Mouse (Mus musculus): ENCODE results near the gene Fam13a. TPM values are rescaled to one million over a fixed set of nuclear protein-coding genes. Genes with fewer than 3 reads are reported as not detected.

Fam13a gene
- 10 to 100 TPM in 1 of 2 experiments, 1 to 10 TPM in 1; 7.6 to 12.6 TPM for total RNA-seq (2021)
- long read RNA-seq, experiment 1, full-length matches to known transcripts: 2 of 3 reads
- long read RNA-seq, experiment 1, partial matches to known transcripts: 1 of 3 reads
- long read RNA-seq, experiment 1, other reads (novel, unspliced or antisense): 0 of 3 reads
- long read RNA-seq, experiment 2, full-length matches to known transcripts: 5 of 5 reads
- long read RNA-seq, experiment 2, partial matches to known transcripts: 0 of 5 reads
- long read RNA-seq, experiment 2, other reads (novel, unspliced or antisense): 0 of 5 reads

DNA sequence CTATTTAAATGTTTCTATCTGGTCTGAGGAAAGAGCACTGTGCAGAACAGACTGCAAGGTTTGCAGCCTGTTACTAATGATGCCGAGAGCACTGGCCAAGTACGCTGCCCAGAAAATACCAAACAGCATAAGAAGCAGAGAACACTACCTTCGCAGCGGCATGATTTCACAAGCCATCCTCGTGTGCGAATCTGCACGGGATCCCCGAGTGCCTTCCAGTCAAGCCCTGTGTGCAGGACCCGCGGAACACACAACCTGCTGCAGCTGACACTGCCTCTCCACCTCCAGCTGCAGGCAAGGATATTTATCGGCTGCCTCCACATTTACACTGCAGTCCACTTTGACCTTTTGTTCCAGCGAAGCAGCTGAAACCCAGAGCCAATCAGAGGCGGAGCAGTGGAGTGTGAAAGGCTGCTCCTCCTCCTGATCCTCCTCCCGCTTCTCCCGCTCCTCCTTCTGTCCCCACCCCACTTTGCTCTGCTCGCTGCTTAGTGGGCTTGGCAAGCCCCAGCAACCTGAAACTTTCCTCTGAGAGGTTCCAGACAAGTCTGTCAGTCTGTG, at the start of gene Fam13a:
TSS of gene Fam13a (minus strand) at position 386 of the 561 bp plus-strand sequence.
- intact Hi-C loops (cut with DNase I): loop anchor here (5.0 kb wide), 1 partner anchor 97 kb away; no protein-coding TSS in a partner anchor

DNA sequence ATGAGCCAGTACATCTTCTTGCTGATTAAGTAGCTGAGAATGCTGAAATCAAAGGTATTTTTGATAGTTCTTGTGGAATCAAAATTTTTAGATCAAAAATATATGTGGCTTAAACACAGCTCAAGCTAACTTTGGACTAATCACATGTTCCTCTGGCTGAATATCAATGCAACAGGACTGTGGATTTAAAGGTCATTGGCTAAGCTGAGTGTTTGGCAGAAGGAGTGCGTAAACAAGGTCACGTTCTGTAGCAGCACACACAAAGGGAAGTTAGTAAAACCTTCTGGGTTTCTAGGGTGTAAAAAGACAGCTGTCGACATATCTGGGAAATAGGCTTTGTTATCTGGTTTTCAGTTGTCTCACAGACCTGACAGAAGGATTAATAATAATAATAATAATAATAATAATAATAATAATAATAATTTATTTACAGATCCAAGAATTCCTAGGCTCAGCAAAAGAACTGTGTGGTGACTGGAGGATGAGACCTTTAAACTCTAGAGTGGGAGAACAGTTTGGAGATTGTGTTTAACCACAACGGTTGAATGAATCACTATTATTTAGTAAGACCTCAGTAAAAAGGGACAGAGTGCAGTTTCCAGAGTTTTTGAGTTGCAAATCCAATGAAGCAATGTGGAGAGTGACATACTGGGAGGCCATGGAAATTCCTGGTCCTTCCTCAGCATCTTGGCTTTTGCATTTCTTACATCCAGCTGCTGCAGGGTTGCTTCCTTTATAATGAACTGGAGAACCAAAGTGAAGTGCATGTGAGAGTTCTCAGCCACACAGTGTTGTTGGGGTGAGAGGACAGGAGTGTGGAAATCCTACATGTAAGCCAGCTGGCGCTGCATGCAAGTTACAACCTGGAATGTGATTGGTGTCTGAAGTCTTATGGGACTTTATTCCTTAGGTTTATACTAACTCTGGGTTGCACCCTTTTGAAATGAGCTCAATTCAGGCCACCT, 48.0 kb upstream of the Fam13a start:
- peak overlapping the region; percentile 32; the same call in 1 of the 2 replicates for H3K27ac ChIP-seq
- TF ChIP-seq CTCF (IDR thresholded peaks at IDR 0.05): no peak
- intact Hi-C loops (cut with DNase I): no loop called here
- no peak overlapping the region for H3K4me3 ChIP-seq
- no peak for DNase-seq

More for the DNA sequence above, at the start of gene Fam13a:
- Histone ChIP-seq H3K27ac (peak within 1 kb of the TSS; percentile 85), H3K4me3 (peak within 1 kb of the TSS; percentile 82)
- TF ChIP-seq CTCF (IDR thresholded peaks at IDR 0.05): no peak
- peak; percentile 91 for DNase-seq

DNA sequence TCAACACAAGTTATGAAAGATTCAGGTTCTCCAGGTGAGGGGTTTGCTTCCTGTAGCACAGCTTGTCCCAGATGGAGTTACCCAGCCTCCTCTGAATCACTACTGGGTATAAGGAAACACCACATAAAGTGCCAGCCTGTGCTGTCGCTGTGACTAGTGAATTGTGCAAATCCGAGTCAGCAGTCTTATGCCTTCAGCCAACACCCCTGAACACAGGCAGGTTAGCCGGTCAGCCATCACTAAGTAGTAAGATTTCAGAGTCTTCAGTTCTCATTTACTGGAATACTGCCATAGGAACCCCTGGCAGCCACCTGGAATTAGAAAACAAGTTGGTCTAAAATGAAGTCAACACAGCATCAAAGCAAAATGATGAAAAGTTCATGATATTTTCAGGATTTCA, 47.3 kb upstream of the Fam13a start:
- Histone ChIP-seq H3K4me3 (no peak overlapping the region), H3K27ac (peak overlapping the region; percentile 32; the same call in 1 of the 2 replicates)
- intact Hi-C loops (cut with DNase I): no loop called here
- TF ChIP-seq CTCF (IDR thresholded peaks at IDR 0.05): no peak
- DNase-seq: no peak

DNA sequence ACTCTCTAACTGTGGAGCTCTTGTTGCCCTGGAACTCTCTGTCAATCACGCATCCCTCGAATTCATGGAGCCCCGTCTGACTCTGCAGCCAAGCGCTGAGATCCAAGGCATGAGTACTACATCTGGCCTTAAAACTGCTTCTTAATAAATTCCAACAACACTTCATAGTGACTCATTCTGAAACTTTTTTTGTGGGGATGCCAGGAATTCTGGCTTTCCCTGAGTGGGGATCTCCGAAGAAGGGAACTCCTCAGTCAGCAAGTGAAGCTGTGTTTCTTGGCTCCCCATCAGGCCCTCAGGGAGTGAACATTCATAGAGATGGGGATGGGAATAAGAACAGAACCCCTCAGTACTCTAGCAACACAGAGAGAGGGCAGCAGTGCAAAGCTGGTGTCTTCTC, 43.8 kb upstream of the Fam13a start:
- Histone ChIP-seq H3K4me3 (no peak overlapping the region), H3K27ac (no peak overlapping the region)
- 0 out of 2 replicates have a peak, but pooled peaks have one; percentile 2 for TF ChIP-seq CTCF (IDR thresholded peaks at IDR 0.05)
- peak; percentile 39 for DNase-seq
- intact Hi-C loops (cut with DNase I): no loop called here

DNA sequence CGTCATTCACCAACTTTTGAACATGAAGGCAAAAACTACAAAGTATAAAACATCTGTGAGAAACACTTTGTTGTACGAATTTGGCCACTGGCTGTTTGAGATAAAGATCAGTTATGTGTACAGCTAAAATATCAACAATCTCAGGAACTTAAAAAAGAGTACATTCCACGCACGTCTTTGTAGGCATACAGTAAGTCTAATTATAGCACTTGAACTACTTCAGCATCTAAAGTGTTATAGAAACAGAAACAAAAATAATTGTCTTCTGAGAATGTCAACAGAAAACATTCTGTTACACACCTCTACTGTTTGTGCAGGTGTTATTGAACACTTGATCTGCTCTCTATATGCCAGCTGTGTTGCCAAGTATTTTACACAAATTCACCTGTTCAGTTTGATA, 40.1 kb upstream of the Fam13a start:
- no peak for TF ChIP-seq CTCF (IDR thresholded peaks at IDR 0.05)
- H3K27ac ChIP-seq: no peak overlapping the region
- intact Hi-C loops (cut with DNase I): no loop called here
- H3K4me3 ChIP-seq: no peak overlapping the region
- no peak for DNase-seq

DNA sequence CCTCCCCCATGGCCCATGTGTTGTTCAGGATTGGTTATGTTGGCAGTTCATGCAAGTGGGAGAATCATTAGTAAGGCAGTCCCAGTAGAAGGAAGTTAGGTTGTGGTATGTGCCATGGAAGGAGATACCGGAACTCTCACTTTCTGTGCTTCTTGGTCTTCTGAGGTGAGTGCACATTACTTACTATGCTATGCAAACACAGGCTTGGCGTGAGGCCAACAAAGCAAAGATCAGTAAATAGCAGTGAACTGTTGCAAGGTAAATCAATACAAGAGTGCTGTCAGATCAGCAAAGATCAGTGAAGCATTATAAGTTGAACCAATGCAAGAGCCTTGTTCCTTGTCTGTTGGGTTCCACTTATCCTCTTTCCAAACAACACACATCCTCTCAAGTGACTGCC, 28.9 kb upstream of the Fam13a start:
- Histone ChIP-seq H3K4me3 (no peak overlapping the region), H3K27ac (no peak overlapping the region)
- intact Hi-C loops (cut with DNase I): no loop called here
- DNase-seq: no peak
- TF ChIP-seq CTCF (IDR thresholded peaks at IDR 0.05): no peak

DNA sequence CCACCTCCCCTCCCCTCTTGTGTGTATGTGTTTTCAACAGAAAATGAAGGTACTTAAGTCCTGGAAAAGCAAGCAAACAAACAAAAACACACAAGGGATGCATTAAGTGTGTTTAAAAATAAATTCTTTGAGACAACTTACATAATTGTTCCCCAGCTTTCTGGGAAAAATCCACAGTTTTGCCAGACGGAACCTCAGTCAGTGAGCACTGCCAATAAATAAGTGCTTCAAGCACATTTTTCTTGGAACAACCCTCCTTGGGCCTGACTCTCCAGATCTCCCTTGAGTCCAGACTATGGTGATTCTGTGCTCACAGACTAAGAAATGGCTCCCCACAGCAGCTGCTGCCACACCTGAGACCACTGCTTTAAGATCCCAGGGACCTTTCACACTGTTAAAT, 15.4 kb upstream of the Fam13a start:
- DNase-seq: no peak
- TF ChIP-seq CTCF (IDR thresholded peaks at IDR 0.05): no peak
- intact Hi-C loops (cut with DNase I): no loop called here
- H3K27ac ChIP-seq: no peak overlapping the region
- H3K4me3 ChIP-seq: no peak overlapping the region

DNA sequence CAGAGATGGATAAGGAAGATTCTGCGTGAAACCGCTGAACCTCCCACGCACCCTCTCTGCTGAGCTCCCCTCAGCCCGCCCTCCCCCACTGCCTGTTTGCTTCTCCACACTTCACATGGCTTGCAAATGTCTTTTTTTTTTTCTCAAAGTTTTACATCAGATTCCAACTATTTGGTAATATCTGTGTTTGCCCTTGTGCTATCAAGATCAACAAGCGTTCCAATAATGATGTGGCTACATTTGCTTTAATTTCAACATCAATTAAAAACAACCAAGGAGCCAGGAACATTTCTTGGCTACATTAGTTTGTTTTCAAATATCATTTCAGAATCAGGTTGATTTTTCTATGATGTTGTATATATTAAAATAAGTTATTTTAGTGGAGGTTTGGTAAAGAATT, 8.4 kb upstream of the Fam13a start:
- no peak overlapping the region for H3K27ac ChIP-seq
- TF ChIP-seq CTCF (IDR thresholded peaks at IDR 0.05): no peak
- no peak for DNase-seq
- no peak overlapping the region for H3K4me3 ChIP-seq
- intact Hi-C loops (cut with DNase I): no loop called here

DNA sequence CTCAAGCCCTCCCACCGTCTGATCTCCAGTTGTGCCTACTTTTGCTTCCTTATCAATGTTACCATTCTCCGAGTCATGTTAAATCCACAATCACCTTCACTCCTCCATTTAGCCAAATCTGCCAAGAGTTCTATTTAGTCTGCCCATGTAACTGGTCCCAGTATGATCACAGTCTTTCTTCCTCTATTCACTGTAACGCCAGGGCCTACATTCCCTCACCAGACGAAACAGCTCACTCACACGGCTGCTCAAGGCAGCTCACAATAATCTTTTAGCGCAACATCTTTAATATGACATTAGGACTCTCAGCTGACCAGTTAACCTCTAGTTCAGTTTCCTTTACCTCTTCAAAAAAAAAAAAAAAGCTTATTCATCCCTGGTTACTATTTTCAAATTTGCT, 7.2 kb upstream of the Fam13a start:
- DNase-seq: no peak
- intact Hi-C loops (cut with DNase I): no loop called here
- Histone ChIP-seq H3K27ac (no peak overlapping the region), H3K4me3 (no peak overlapping the region)
- no peak for TF ChIP-seq CTCF (IDR thresholded peaks at IDR 0.05)

DNA sequence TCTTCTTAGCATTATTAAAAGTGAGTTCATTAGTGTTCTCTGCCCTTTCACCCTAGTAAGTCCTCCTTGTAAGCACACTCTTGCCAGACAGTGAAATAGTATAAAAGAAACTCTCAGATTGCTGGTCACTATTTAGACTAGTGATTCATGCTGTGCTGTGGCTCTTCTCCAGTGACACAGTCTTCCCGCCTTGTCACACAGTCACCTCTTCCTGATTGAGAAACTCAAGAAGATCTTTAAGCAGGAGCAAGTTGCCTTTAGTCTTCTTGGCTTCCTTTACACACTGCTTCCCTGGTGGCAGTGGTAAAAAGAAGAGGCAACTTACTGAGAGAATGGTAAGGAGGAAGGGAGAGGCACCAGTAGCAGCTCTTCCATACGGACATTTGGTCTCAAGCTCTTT, 6.3 kb upstream of the Fam13a start:
- TF ChIP-seq CTCF (IDR thresholded peaks at IDR 0.05): no peak
- Histone ChIP-seq H3K4me3 (no peak overlapping the region), H3K27ac (no peak overlapping the region)
- intact Hi-C loops (cut with DNase I): no loop called here
- DNase-seq: no peak

DNA sequence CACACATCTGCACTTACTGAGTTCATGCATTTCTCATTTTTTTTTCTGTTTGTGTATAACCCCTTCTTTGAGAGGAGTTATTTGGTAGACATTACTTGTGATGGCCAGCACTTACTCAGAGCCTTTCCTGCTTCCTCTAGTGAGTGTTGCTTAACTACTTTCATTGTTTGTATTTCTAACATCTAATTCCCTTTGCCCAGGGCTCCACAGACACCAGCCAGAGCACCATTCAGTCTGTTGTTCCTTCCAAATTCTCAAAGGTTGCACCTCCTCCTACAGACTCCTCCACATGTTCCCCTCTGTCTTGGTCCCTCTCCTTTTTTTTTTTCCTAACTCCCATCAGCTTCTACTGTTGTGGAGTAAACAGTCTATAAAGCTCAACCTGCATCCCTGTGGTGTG, 5.7 kb upstream of the Fam13a start:
- Histone ChIP-seq H3K4me3 (no peak overlapping the region), H3K27ac (no peak overlapping the region)
- intact Hi-C loops (cut with DNase I): no loop called here
- TF ChIP-seq CTCF (IDR thresholded peaks at IDR 0.05): no peak
- DNase-seq: no peak

DNA sequence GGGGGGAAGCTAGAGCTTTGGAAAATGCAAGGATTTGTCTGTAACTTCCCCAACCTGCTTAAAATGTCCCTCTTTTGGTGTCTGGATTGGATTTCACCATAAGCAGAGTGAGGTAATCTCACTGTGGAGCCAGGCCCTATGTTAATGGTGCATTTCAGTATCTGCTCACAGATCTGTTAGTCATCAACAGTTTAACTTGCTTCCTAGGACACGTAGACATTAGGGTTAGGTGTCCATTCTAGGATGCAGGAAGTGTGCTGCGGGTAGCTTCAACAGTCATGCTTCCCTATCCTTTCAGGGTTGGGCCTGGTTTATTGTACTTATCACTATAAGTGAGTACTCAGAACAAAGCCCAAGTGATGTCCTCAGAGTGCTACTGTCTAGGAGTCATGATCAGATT, 4.5 kb upstream of the Fam13a start:
- intact Hi-C loops (cut with DNase I): no loop called here
- TF ChIP-seq CTCF (IDR thresholded peaks at IDR 0.05): no peak
- Histone ChIP-seq H3K27ac (no peak overlapping the region), H3K4me3 (no peak overlapping the region)
- DNase-seq: no peak

DNA sequence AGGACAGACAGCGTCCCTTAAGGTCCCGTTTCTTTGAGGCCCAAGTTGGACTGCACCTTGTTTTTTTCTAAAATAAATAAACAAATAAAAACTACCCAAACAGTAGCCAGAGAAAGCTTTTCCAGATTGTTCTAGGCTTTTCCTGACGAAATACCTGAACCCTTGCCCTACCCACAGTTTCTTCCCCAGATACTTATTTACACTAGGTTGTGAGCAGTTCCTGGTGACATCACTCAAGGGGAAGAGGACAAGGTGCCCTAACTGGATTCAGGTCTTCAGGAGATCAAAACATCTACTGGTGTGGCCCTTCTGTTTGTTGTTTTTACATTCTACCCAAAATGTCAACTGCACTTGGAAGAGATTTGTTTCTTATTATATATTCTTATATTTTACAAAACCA, 457 bp upstream of the Fam13a start:
- Histone ChIP-seq H3K4me3 (peak overlapping the region; percentile 82), H3K27ac (peak overlapping the region; percentile 85)
- intact Hi-C loops (cut with DNase I): loop anchor here (5.0 kb wide), 1 partner anchor 98 kb away; no protein-coding TSS in a partner anchor
- DNase-seq: no peak
- no peak for TF ChIP-seq CTCF (IDR thresholded peaks at IDR 0.05)

Measured in gastrocnemius, adult 2 months (tissue).